Comparison of ENCODE assay signal across 1 mouse cellular context in the genomic region with DNA sequence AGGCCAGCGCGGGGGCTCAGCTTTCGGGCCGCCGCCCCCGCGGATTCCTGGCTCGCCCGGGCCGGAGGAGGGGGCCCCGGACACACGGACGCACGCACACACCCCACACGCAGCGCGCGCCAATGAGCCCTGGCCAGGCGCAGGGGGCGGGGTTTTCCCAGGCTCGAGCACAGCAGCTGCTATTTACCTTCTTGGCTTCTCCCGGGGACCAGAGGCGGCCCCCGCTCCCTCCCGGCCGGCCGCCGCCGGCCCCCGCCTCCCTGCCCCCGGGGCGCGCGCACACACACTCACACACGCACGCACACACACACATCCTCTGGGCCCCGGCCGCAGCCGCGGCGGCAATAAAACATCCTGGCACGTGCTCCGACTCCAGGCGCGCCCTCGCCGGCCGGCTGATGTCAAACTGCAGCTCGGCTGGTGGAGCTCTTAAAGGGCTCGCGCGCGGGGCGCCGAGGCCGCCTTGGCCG.
TF ChIP-seq lines count a peak whose summit lies in the region.

Gene Hes1, plus strand, starts transcription at position 401 of the 470 bp plus-strand sequence.

TF ChIP-seq in CH12.LX, 34 proteins besides CTCF, POLR2A, EP300 and RAD21 (continued from another document):
- TF ChIP-seq JUN (IDR thresholded peaks at IDR 0.05; ENCODE audit: insufficient read depth, low read depth, low read length) (no peak), SMC3 (IDR thresholded peaks at IDR 0.05; ENCODE audit: low read depth, low read length) (no peak; the same call in 1 of the 2 replicates), RCOR1 (conservative IDR thresholded peaks at IDR 0.05; ENCODE audit: low read depth, low read length) (peak; percentile 73), ZKSCAN1 (IDR thresholded peaks at IDR 0.05; ENCODE audit: borderline replicate concordance, low read depth, low read length) (no peak), KAT2A (IDR thresholded peaks at IDR 0.05; ENCODE audit: insufficient replicate concordance, low read length) (no peak), ZMIZ1 (IDR thresholded peaks at IDR 0.05; ENCODE audit: low read depth, low read length) (0 out of 2 replicates have a peak, but pooled peaks have one; percentile 38), TCF12 (IDR thresholded peaks at IDR 0.05; ENCODE audit: low read depth, low read length) (peak; percentile 63; the same call in 1 of the 2 replicates), MAX (IDR thresholded peaks at IDR 0.05; ENCODE audit: low read length) (peak; percentile 89), POLR2AphosphoS2 (IDR thresholded peaks at IDR 0.05; ENCODE audit: low read depth, low read length) (no peak), MXI1 (IDR thresholded peaks at IDR 0.05; ENCODE audit: low read depth, low read length) (peak; percentile 96), NELFE (IDR thresholded peaks at IDR 0.05; ENCODE audit: low read depth, low read length) (no peak), JUND (conservative IDR thresholded peaks at IDR 0.05; ENCODE audit: low read depth, low read length) (no peak), GABPA (IDR thresholded peaks at IDR 0.05; ENCODE audit: insufficient replicate concordance, low read depth, low read length) (no peak), SIN3A (IDR thresholded peaks at IDR 0.05; ENCODE audit: low read length) (peak; percentile 94), MYC (IDR thresholded peaks at IDR 0.05; ENCODE audit: low read depth, low read length) (peak; percentile 55; the same call in 1 of the 2 replicates), ZNF384 (IDR thresholded peaks at IDR 0.05; ENCODE audit: low read depth, low read length) (no peak), MAFK (IDR thresholded peaks at IDR 0.05; ENCODE audit: insufficient replicate concordance, low read length) (no peak), USF1 (IDR thresholded peaks at IDR 0.05; ENCODE audit: low read depth, low read length) (no peak; the same call in 1 of the 2 replicates), ETS1 (conservative IDR thresholded peaks at IDR 0.05; ENCODE audit: low read depth, low read length) (peak; percentile 57), USF2 (conservative IDR thresholded peaks at IDR 0.05; ENCODE audit: low read depth, low read length) (no peak), E2F4 (IDR thresholded peaks at IDR 0.05; ENCODE audit: insufficient replicate concordance, low read depth, low read length) (no peak), CHD1 (IDR thresholded peaks at IDR 0.05; ENCODE audit: low read depth, low read length) (no peak), TBP (conservative IDR thresholded peaks at IDR 0.05; ENCODE audit: low read depth, low read length) (no peak), MEF2A (IDR thresholded peaks at IDR 0.05; ENCODE audit: borderline replicate concordance, low read depth, low read length) (no peak), NRF1 (IDR thresholded peaks at IDR 0.05; ENCODE audit: low read depth, low read length) (peak; percentile 49; the same call in 1 of the 2 replicates), PAX5 (IDR thresholded peaks at IDR 0.05; ENCODE audit: low read length) (no peak), ELF1 (IDR thresholded peaks at IDR 0.05; ENCODE audit: low read depth, low read length) (peak; percentile 33; the same call in 1 of the 2 replicates)
